Mouse (Mus musculus) lung, embryonic 14.5 days (tissue): ENCODE measurements around the gene Synj1. TPM values are rescaled to one million over a fixed set of nuclear protein-coding genes. Genes with fewer than 3 reads are reported as not detected.

ENCODE experiments used
- ATAC-seq: fragments of 200-750 bp; cut with Nextera tagmentation; 2 replicates; pipeline ENCODE4 v1.8.0; 2017; ENCODE audit warnings: mild to moderate bottlenecking, moderate TSS enrichment, moderate library complexity; ENCODE audit not compliant: insufficient read depth
- DNase-seq: peaks from one replicate; pipeline ENCODE4 v3.0.0-alpha.2; 2015
- H3K27ac ChIP-seq: fragments of 300-500 bp; sonication (generic); 2 replicates; pipeline ENCODE4 v1.5.1; 2014; ENCODE audit warnings: low read depth, mild to moderate bottlenecking, moderate library complexity
- H3K27me3 ChIP-seq: fragments of 300-500 bp; sonication (generic); 2 replicates; pipeline ENCODE4 v1.6.1; 2014; ENCODE audit warnings: low read length, control low read depth; ENCODE audit not compliant: insufficient read depth
- H3K36me3 ChIP-seq: fragments of 300-500 bp; sonication (generic); 2 replicates; pipeline ENCODE4 v1.6.1; 2014; ENCODE audit warnings: control low read depth; ENCODE audit not compliant: insufficient read depth
- H3K4me1 ChIP-seq: fragments of 300-500 bp; sonication (generic); 2 replicates; pipeline ENCODE4 v1.6.1; 2014; ENCODE audit warnings: antibody characterized with exemption, control low read depth; ENCODE audit not compliant: insufficient read depth
- H3K4me2 ChIP-seq: fragments of 300-500 bp; sonication (generic); 2 replicates; pipeline ENCODE4 v1.6.1; 2014; ENCODE audit warnings: mild to moderate bottlenecking
- H3K4me3 ChIP-seq: fragments of 300-500 bp; sonication (generic); 2 replicates; pipeline ENCODE4 v1.5.1; 2014; ENCODE audit warnings: low read depth, low read length
- H3K9ac ChIP-seq: fragments of 300-500 bp; sonication (generic); 2 replicates; pipeline ENCODE4 v1.6.1; 2014
- H3K9me3 ChIP-seq: fragments of 300-500 bp; sonication (generic); 2 replicates; pipeline ENCODE4 v1.6.1; 2016; ENCODE audit warnings: low read depth, low read length, control low read depth
- CTCF ChIP-seq: IDR thresholded peaks from 2 replicates; pipeline ENCODE4 v1.5.1; 2016; ENCODE audit warnings: antibody characterized with exemption, low read depth
- WGBS: fragments of 180-500 bp; shearing (Covaris S2); extraction: QIAGEN DNeasy Blood & Tissue Kit; methylation state at CpG from one replicate; pipeline ENCODE4 v1.1.7; 2014; 5-methylcytosine and 5-hydroxymethylcytosine counted together
- polyA plus RNA-seq: library from polyadenylated mRNA; unstranded; fragments of >200 nt; fragmentation: Nextera tagmentation; extraction: Ambion mirVana; gene quantifications from 2 replicates; pipeline ENCODE4 v1.2.1, GENCODE M21; 2014

The Synj1 gene
- polyA plus RNA-seq, 1 experiment from 2014 or later: 17.6 TPM

- TF ChIP-seq CTCF: peak; percentile 94
- ATAC-seq: peak; percentile 58
- no peaks in the 10 kb centered on the region for H3K9me3 ChIP-seq
Measured at GRCm38 (mm10) chr16:90925461-90925860, 85.6 kb downstream of the Synj1 start.

GRCm38 (mm10) chr16:90924606-90925370 is 86.3 kb downstream of the Synj1 start:
- H3K4me3 ChIP-seq: no peak overlapping the region
- H3K4me1 ChIP-seq: peaks cover 4% of the 10 kb centered on the region; the same call in 1 of the 2 replicates
- H3K36me3 ChIP-seq: peaks cover 9% of the 10 kb centered on the region; the same call in 1 of the 2 replicates
- ATAC-seq: no peak
- 0 out of 2 replicates have a peak overlapping the region, but pooled peaks have one; percentile 1 for H3K27ac ChIP-seq
- peak; percentile 36 for DNase-seq
- no peak for TF ChIP-seq CTCF
- H3K9ac ChIP-seq: no peak overlapping the region
- H3K27me3 ChIP-seq: no peaks in the 10 kb centered on the region
- WGBS: 79% methylated on average over 13 of the region's 13 CpGs
- no peaks in the 10 kb centered on the region for H3K9me3 ChIP-seq
- H3K4me2 ChIP-seq: no peak overlapping the region

More at GRCm38 (mm10) chr16:90925461-90925860, 85.6 kb downstream of the Synj1 start:
- Histone ChIP-seq H3K36me3 (peaks cover 9% of the 10 kb centered on the region; the same call in 1 of the 2 replicates), H3K27me3 (no peaks in the 10 kb centered on the region), H3K4me3 (no peak overlapping the region), H3K9ac (no peak overlapping the region), H3K4me2 (no peak overlapping the region), H3K4me1 (peaks cover 4% of the 10 kb centered on the region; the same call in 1 of the 2 replicates), H3K27ac (no peak overlapping the region)
- WGBS: 17% methylated on average over 5 of the region's 5 CpGs
- peak; percentile 89 for DNase-seq

GRCm38 (mm10) chr16:90921471-90922159 is 89.5 kb downstream of the Synj1 start:
- 0 out of 2 replicates have a peak, but pooled peaks cover 3% of the 10 kb centered on the region for H3K27me3 ChIP-seq
- no peak overlapping the region for H3K4me2 ChIP-seq
- peaks cover 4% of the 10 kb centered on the region; the same call in 1 of the 2 replicates for H3K4me1 ChIP-seq
- 30% methylated on average over 10 of the region's 10 CpGs for WGBS
- 0 out of 2 replicates have a peak, but pooled peaks cover 5% of the 10 kb centered on the region for H3K36me3 ChIP-seq
- no peaks in the 10 kb centered on the region for H3K9me3 ChIP-seq
- TF ChIP-seq CTCF: peak; percentile 23; the same call in 1 of the 2 replicates
- H3K27ac ChIP-seq: no peak overlapping the region
- H3K9ac ChIP-seq: no peak overlapping the region
- ATAC-seq: peak; percentile 75
- peak; percentile 62 for DNase-seq
- H3K4me3 ChIP-seq: no peak overlapping the region

GRCm38 (mm10) chr16:90917156-90917555 is 94.0 kb downstream of the Synj1 start:
- Histone ChIP-seq H3K9me3 (no peaks in the 10 kb centered on the region), H3K4me2 (no peak overlapping the region), H3K9ac (no peak overlapping the region), H3K4me3 (no peak overlapping the region), H3K27me3 (0 out of 2 replicates have a peak, but pooled peaks cover 3% of the 10 kb centered on the region), H3K27ac (no peak overlapping the region), H3K4me1 (peaks cover 4% of the 10 kb centered on the region; the same call in 1 of the 2 replicates), H3K36me3 (no peaks in the 10 kb centered on the region)
- 75% methylated on average over 8 of the region's 8 CpGs for WGBS
- ATAC-seq (no peak), DNase-seq (no peak)
- no peak for TF ChIP-seq CTCF

- H3K36me3 ChIP-seq: no peaks in the 10 kb centered on the region
- 0 out of 2 replicates have a peak overlapping the region, but pooled peaks have one; percentile 13 for H3K27ac ChIP-seq
- H3K9ac ChIP-seq: no peak overlapping the region
- no peaks in the 10 kb centered on the region for H3K9me3 ChIP-seq
- 0 out of 2 replicates have a peak, but pooled peaks cover 3% of the 10 kb centered on the region for H3K27me3 ChIP-seq
- H3K4me1 ChIP-seq: no peaks in the 10 kb centered on the region
- WGBS: 30% methylated on average over 12 of the region's 12 CpGs
- TF ChIP-seq CTCF: no peak
- ATAC-seq (peak; percentile 52; the same call in 1 of the 2 replicates), DNase-seq (peak; percentile 49)
- no peak overlapping the region for H3K4me3 ChIP-seq
- H3K4me2 ChIP-seq: peak overlapping the region; percentile 28; the same call in 1 of the 2 replicates
Measured at GRCm38 (mm10) chr16:90916040-90916481, 95.0 kb downstream of the Synj1 start.

GRCm38 (mm10) chr16:90911766-90912165 is 99.3 kb downstream of the Synj1 start:
- DNase-seq (no peak), ATAC-seq (no peak)
- Histone ChIP-seq H3K27ac (no peak overlapping the region), H3K36me3 (no peaks in the 10 kb centered on the region), H3K9ac (no peak overlapping the region), H3K4me1 (no peaks in the 10 kb centered on the region), H3K9me3 (no peaks in the 10 kb centered on the region), H3K4me3 (no peak overlapping the region), H3K27me3 (no peaks in the 10 kb centered on the region), H3K4me2 (no peak overlapping the region)
- 87% methylated on average over 13 of the region's 13 CpGs for WGBS
- no peak for TF ChIP-seq CTCF
